Mouse (Mus musculus): ENCODE measurements at regions not wholly inside any gene's neighbourhood (a gene's known extent, or its start where the extent isn't known, plus 50 kb on each side); places are given as distances from the start of the nearest gene placed in this dataset.

DNA sequence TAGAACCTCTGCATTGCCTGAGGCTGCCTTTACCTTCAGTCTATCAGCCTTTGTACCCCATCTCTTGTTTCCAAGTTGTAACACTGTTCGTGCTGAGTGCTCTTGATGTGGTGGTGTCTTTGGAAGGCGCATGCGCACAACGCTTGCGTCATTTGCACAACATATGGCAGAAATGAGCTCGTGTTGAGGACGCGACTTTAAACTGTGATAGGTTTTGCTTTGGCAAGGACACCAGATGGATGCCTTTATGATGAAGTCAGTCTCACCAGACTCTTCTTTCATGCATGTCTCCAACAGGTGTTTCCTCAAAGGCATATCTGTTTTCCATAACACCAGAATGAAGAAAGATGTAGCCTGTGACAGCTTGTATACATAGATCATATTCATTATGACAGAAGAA lies 110.2 kb downstream of the Gm45692 start:
- Histone ChIP-seq H3K4me3 (replicated peaks in 1 of 3; ENCODE audit: low read depth in 2 of 3, low read length in 2 of 3, poor library complexity in 1 of 3) (peak overlapping the region in 2 of 3 experiments; percentile 2 to 13), H3K4me1 (ENCODE audit: control insufficient read depth in 1 of 2, insufficient read depth in 2 of 2) (peaks cover 4 to 17% of the 10 kb centered on the region in 2 experiments; a peak in 2 of 4 replicates), H3K36me3 (replicated peaks in 1 of 2; ENCODE audit: control insufficient read depth in 1 of 2, insufficient read depth in 1 of 2, low read length in 1 of 2) (no peaks in the 10 kb centered on the region), H3K27ac (ENCODE audit: insufficient read depth, low read depth) (no peak overlapping the region), H3K79me2 (replicated peaks; ENCODE audit: control insufficient read depth, extremely low read depth, insufficient read depth, poor library complexity, severe bottlenecking) (no peaks in the 10 kb centered on the region), H3K4me2 (ENCODE audit: insufficient read depth, low read depth, poor library complexity, severe bottlenecking) (peak overlapping the region; percentile 17), H3K9ac (ENCODE audit: insufficient read depth, low read depth) (no peak overlapping the region), H3K27me3 (replicated peaks) (no peaks in the 10 kb centered on the region), H3K9me3 (replicated peaks; ENCODE audit: low read length) (peaks cover 4% of the 10 kb centered on the region)
- in situ Hi-C loops (cut with MboI; ENCODE audit: low pct_ligation_motif_present, low pct_unique_long_range_greater_than_20kb, low sequenced_read_pairs) (no loop called here), dilution Hi-C loops (cut with MboI; ENCODE audit: extremely low pct_ligation_motif_present, extremely low pct_unique_long_range_greater_than_20kb, low sequenced_read_pairs) (no loop called here)
- TF ChIP-seq MYC (IDR thresholded peaks at IDR 0.05; ENCODE audit: low read depth, low read length) (peak; percentile 60), KAT2A (IDR thresholded peaks at IDR 0.05; ENCODE audit: insufficient replicate concordance, low read length) (no peak), CHD1 (IDR thresholded peaks at IDR 0.05; ENCODE audit: low read depth, low read length) (no peak), TBP (conservative IDR thresholded peaks at IDR 0.05; ENCODE audit: low read depth, low read length) (no peak), USF2 (conservative IDR thresholded peaks at IDR 0.05; ENCODE audit: low read depth, low read length) (no peak), ZC3H11A (IDR thresholded peaks at IDR 0.05; ENCODE audit: low read depth, low read length) (no peak), EP300 (IDR thresholded peaks at IDR 0.05; ENCODE audit: low read length) (no peak), ZNF384 (IDR thresholded peaks at IDR 0.05; ENCODE audit: low read depth, low read length) (no peak), MAZ (IDR thresholded peaks at IDR 0.05; ENCODE audit: low read depth, low read length) (no peak), PAX5 (IDR thresholded peaks at IDR 0.05; ENCODE audit: low read length) (no peak), UBTF (IDR thresholded peaks at IDR 0.05; ENCODE audit: low read depth, low read length) (no peak), TCF12 (IDR thresholded peaks at IDR 0.05; ENCODE audit: low read depth, low read length) (0 out of 2 replicates have a peak, but pooled peaks have one; percentile 16), JUN (IDR thresholded peaks at IDR 0.05; ENCODE audit: insufficient read depth, low read depth, low read length) (no peak), MAX (IDR thresholded peaks at IDR 0.05; ENCODE audit: low read length) (peak; percentile 53; the same call in 1 of the 2 replicates), NRF1 (IDR thresholded peaks at IDR 0.05; ENCODE audit: low read depth, low read length) (peak; percentile 81), MAFK (IDR thresholded peaks at IDR 0.05; ENCODE audit: insufficient replicate concordance, low read length) (no peak), E2F4 (IDR thresholded peaks at IDR 0.05; ENCODE audit: insufficient replicate concordance, low read depth, low read length) (no peak), MEF2A (IDR thresholded peaks at IDR 0.05; ENCODE audit: borderline replicate concordance, low read depth, low read length) (no peak), MXI1 (IDR thresholded peaks at IDR 0.05; ENCODE audit: low read depth, low read length) (no peak), BHLHE40 (IDR thresholded peaks at IDR 0.05; ENCODE audit: low read depth, low read length) (peak; percentile 35; the same call in 1 of the 2 replicates), POLR2A (IDR thresholded peaks at IDR 0.05; ENCODE audit: low read depth, low read length) (peak; percentile 24; the same call in 1 of the 2 replicates), SIN3A (IDR thresholded peaks at IDR 0.05; ENCODE audit: low read length) (peak; percentile 69; the same call in 1 of the 2 replicates), RCOR1 (conservative IDR thresholded peaks at IDR 0.05; ENCODE audit: low read depth, low read length) (no peak), RAD21 (IDR thresholded peaks at IDR 0.05; ENCODE audit: low read depth, low read length) (no peak), USF1 (IDR thresholded peaks at IDR 0.05; ENCODE audit: low read depth, low read length) (no peak), NELFE (IDR thresholded peaks at IDR 0.05; ENCODE audit: low read depth, low read length) (peak; percentile 33; the same call in 1 of the 2 replicates), GABPA (IDR thresholded peaks at IDR 0.05; ENCODE audit: insufficient replicate concordance, low read depth, low read length) (no peak), ETS1 (conservative IDR thresholded peaks at IDR 0.05; ENCODE audit: low read depth, low read length) (no peak), JUND (conservative IDR thresholded peaks at IDR 0.05; ENCODE audit: low read depth, low read length) (no peak), POLR2AphosphoS2 (IDR thresholded peaks at IDR 0.05; ENCODE audit: low read depth, low read length) (no peak)
- DNase-seq (ENCODE audit: extremely low read depth), result no peak
